Comparison of ENCODE assay signal across 28 mouse cellular contexts in genomic region chr8:86730303-86730702, GRCm38 (mm10). TPM values are rescaled to one million over a fixed set of nuclear protein-coding genes. Genes with fewer than 3 reads are reported as not detected.
DNase-seq lines count a peak whose midpoint lies in the region; ATAC-seq and TF ChIP-seq lines count a peak whose summit lies in the region.
"Had no signal": no experiment of that assay in that cellular context is flagged by ENCODE, and none has a peak within 500 bp of the region (broad histone marks: within the 10 kb centered on the region; RNA-seq: fewer than 3 reads in every experiment).

No protein-coding gene starts in this region.

- DNase-seq in cerebellum, adult 2 months = no peak
- DNase-seq in cerebellum, adult 8-10 months = no peak
- DNase-seq in forebrain, embryonic 14.5 days (ENCODE audit: low spot score) = no peak
- no peak for DNase-seq in layer of hippocampus, adult 2 months (ENCODE audit: low spot score in 2 of 2)
- no peak for DNase-seq in layer of hippocampus, adult 18-20 months (ENCODE audit: low spot score in 2 of 2)
- peak; percentile 61 for DNase-seq in 3T3-L1 (ENCODE audit: low read depth, low spot score)
- DNase-seq in midbrain, embryonic 14.5 days = no peak
- DNase-seq: adrenal gland, postnatal 10 days; cerebellum, adult 11 months; embryo, embryonic 11 days; kidney, adult 8-10 months; liver; lung, adult 2 months; lung, postnatal 10 days; spleen, adult 18-20 months; thymus, adult 2 months; thymus, postnatal 36 days had no signal

- H3K9ac ChIP-seq in forebrain, embryonic 15.5 days (replicated peaks) = no peak overlapping the region
- H3K9ac ChIP-seq in forebrain, embryonic 14.5 days (ENCODE audit: low read length) = no peak overlapping the region
- no peak overlapping the region for H3K9ac ChIP-seq in midbrain, embryonic 14.5 days (replicated peaks; ENCODE audit: low read length)
- H3K9ac ChIP-seq: embryonic facial prominence, embryonic 12.5 days; hindbrain, embryonic 12.5 days; intestine, embryonic 15.5 days; liver, embryonic 14.5 days; midbrain, embryonic 13.5 days had no signal

- no peak overlapping the region for H3K4me3 ChIP-seq in cerebellum, adult 2 months (replicated peaks; ENCODE audit: insufficient read depth, low read depth, low read length)
- H3K4me3 ChIP-seq in forebrain, embryonic 15.5 days = no peak overlapping the region
- no peak overlapping the region for H3K4me3 ChIP-seq in forebrain, embryonic 14.5 days (ENCODE audit: low read depth, low read length)
- H3K4me3 ChIP-seq in layer of hippocampus, adult 2 months = no peak overlapping the region
- H3K4me3 ChIP-seq in midbrain, embryonic 14.5 days (replicated peaks; ENCODE audit: low read depth, low read length) = no peak overlapping the region
- H3K4me3 ChIP-seq: embryonic facial prominence, embryonic 12.5 days; hindbrain, embryonic 12.5 days; intestine, embryonic 15.5 days; midbrain, embryonic 13.5 days had no signal

- 17% methylated on average over 3 of the region's 3 CpGs for WGBS in cerebellum, adult 2 months
- 43% methylated on average over 3 of the region's 3 CpGs for WGBS in forebrain, embryonic 15.5 days
- 52% methylated on average over 3 of the region's 3 CpGs for WGBS in forebrain, embryonic 14.5 days
- 73% methylated on average over 3 of the region's 3 CpGs for WGBS in midbrain, embryonic 14.5 days

- ATAC-seq in forebrain, embryonic 15.5 days (replicated peaks) = no peak
- no peak for ATAC-seq in forebrain, embryonic 14.5 days
- no peak for ATAC-seq in midbrain, embryonic 14.5 days (ENCODE audit: low FRiP score, low TSS enrichment)
- ATAC-seq: hindbrain, postnatal 0 days; intestine, embryonic 15.5 days; midbrain, embryonic 13.5 days had no signal

- TF ChIP-seq CTCF in cerebellum, adult 2 months (IDR thresholded peaks at IDR 0.05; ENCODE audit: borderline replicate concordance, insufficient read depth, low read depth, low read length) = no peak
- TF ChIP-seq CTCF in layer of hippocampus, adult 2 months (conservative IDR thresholded peaks at IDR 0.05) = no peak

- TF ChIP-seq POLR2A in cerebellum, adult 2 months (IDR thresholded peaks at IDR 0.05; ENCODE audit: borderline replicate concordance, insufficient read depth, low read length) = no peak

- H3K4me1 ChIP-seq in cerebellum, adult 2 months (ENCODE audit: control insufficient read depth, insufficient read depth, low read length) = peaks cover 12% of the 10 kb centered on the region
- peaks cover 44% of the 10 kb centered on the region for H3K4me1 ChIP-seq in forebrain, embryonic 15.5 days
- H3K4me1 ChIP-seq in forebrain, embryonic 14.5 days (ENCODE audit: control insufficient read depth, insufficient read depth, low read length) = peaks cover 10% of the 10 kb centered on the region; the same call in 1 of the 2 replicates
- peaks cover 4% of the 10 kb centered on the region; the same call in 1 of the 2 replicates for H3K4me1 ChIP-seq in midbrain, embryonic 14.5 days (ENCODE audit: control insufficient read depth, insufficient read depth, low read length)

- no peaks in the 10 kb centered on the region for H3K9me3 ChIP-seq in forebrain, embryonic 15.5 days
- no peaks in the 10 kb centered on the region for H3K9me3 ChIP-seq in forebrain, embryonic 14.5 days (replicated peaks; ENCODE audit: control insufficient read depth, low read length)
- no peaks in the 10 kb centered on the region for H3K9me3 ChIP-seq in midbrain, embryonic 14.5 days (ENCODE audit: control insufficient read depth, low read length)
- H3K9me3 ChIP-seq: embryonic facial prominence, embryonic 12.5 days; G1E; hindbrain, embryonic 12.5 days; intestine, embryonic 15.5 days; midbrain, embryonic 13.5 days had no signal

- H3K27me3 ChIP-seq in cerebellum, adult 2 months (ENCODE audit: control insufficient read depth, insufficient read depth, low read length) = no peaks in the 10 kb centered on the region
- H3K27me3 ChIP-seq in forebrain, embryonic 15.5 days = no peaks in the 10 kb centered on the region
- H3K27me3 ChIP-seq in forebrain, embryonic 14.5 days (replicated peaks; ENCODE audit: control insufficient read depth, insufficient read depth, low read length) = no peaks in the 10 kb centered on the region
- no peaks in the 10 kb centered on the region for H3K27me3 ChIP-seq in midbrain, embryonic 14.5 days (ENCODE audit: control insufficient read depth, insufficient read depth, low read length)
- H3K27me3 ChIP-seq: embryonic facial prominence, embryonic 12.5 days; hindbrain, embryonic 12.5 days; intestine, embryonic 15.5 days; midbrain, embryonic 13.5 days had no signal

- 0 out of 2 replicates have a peak overlapping the region, but pooled peaks have one; percentile 24 for H3K27ac ChIP-seq in cerebellum, adult 2 months (ENCODE audit: insufficient read depth, low read length)
- H3K27ac ChIP-seq in forebrain, embryonic 15.5 days (replicated peaks) = peak overlapping the region; percentile 41; the same call in 1 of the 2 replicates
- H3K27ac ChIP-seq in forebrain, embryonic 14.5 days (ENCODE audit: low read depth, low read length) = no peak overlapping the region
- peak overlapping the region; percentile 79 for H3K27ac ChIP-seq in layer of hippocampus, adult 2 months
- no peak overlapping the region for H3K27ac ChIP-seq in midbrain, embryonic 14.5 days (replicated peaks; ENCODE audit: low read depth, low read length)
- H3K27ac ChIP-seq: embryonic facial prominence, embryonic 12.5 days; hindbrain, embryonic 12.5 days; hindbrain, postnatal 0 days; intestine, embryonic 15.5 days; kidney, postnatal 0 days; liver, embryonic 14.5 days; macrophage; midbrain, embryonic 13.5 days had no signal

- H3K4me2 ChIP-seq in forebrain, embryonic 15.5 days (replicated peaks) = no peak overlapping the region
- no peak overlapping the region for H3K4me2 ChIP-seq in forebrain, embryonic 14.5 days (ENCODE audit: low read length)
- H3K4me2 ChIP-seq in midbrain, embryonic 14.5 days (ENCODE audit: low read length) = no peak overlapping the region
- H3K4me2 ChIP-seq: embryonic facial prominence, embryonic 12.5 days; hindbrain, embryonic 12.5 days; intestine, embryonic 15.5 days; midbrain, embryonic 13.5 days had no signal

- 0 out of 2 replicates have a peak, but pooled peaks cover under 1% of the 10 kb centered on the region for H3K36me3 ChIP-seq in forebrain, embryonic 15.5 days
- peaks cover 9% of the 10 kb centered on the region; the same call in 1 of the 2 replicates for H3K36me3 ChIP-seq in forebrain, embryonic 14.5 days (ENCODE audit: control insufficient read depth, insufficient read depth, low read length)
- peaks cover 6% of the 10 kb centered on the region for H3K36me3 ChIP-seq in midbrain, embryonic 14.5 days (ENCODE audit: control insufficient read depth, insufficient read depth, low read length)
- H3K36me3 ChIP-seq: intestine, embryonic 15.5 days had no signal

RNA-seq across cellular contexts. Expression of gene Gm10638, which starts 15.2 kb away (rescaled TPM):
- 1.8 and 2.1 TPM in 2 replicates for polyA plus RNA-seq in cerebellum, adult 2 months (2012; rRNA removed)
- 8.7 and 12.0 TPM in 2 replicates for polyA plus RNA-seq in forebrain, embryonic 15.5 days (2015; fragmentation: Nextera tagmentation; extraction: Ambion mirVana)
- polyA plus RNA-seq in forebrain, embryonic 14.5 days (2014; fragmentation: Nextera tagmentation; extraction: Ambion mirVana) = 5.8 and 6.0 TPM in 2 replicates
- total RNA-seq in layer of hippocampus, adult 2 months (2021) = 1 to 10 TPM; 2.5 to 3.2 TPM
- 1 to 10 TPM; 2.6 to 3.6 TPM for total RNA-seq in layer of hippocampus, adult 18-20 months (2021)
- 5.7 and 7.0 TPM in 2 replicates for polyA plus RNA-seq in midbrain, embryonic 14.5 days (2014; fragmentation: Nextera tagmentation; extraction: Ambion mirVana)
- total RNA-seq: hindbrain, postnatal 0 days; monocyte, adult 5-6 weeks had no signal
- polyA plus RNA-seq: macrophage had no signal

RNA-seq across cellular contexts. Expression of gene Siah1a, which starts 15.4 kb away (rescaled TPM):
- 36.0 and 37.2 TPM in 2 replicates for polyA plus RNA-seq in cerebellum, adult 2 months (2012; rRNA removed)
- 108 and 112 TPM in 2 replicates for polyA plus RNA-seq in forebrain, embryonic 15.5 days (2015; fragmentation: Nextera tagmentation; extraction: Ambion mirVana)
- polyA plus RNA-seq in forebrain, embryonic 14.5 days (2014; fragmentation: Nextera tagmentation; extraction: Ambion mirVana) = 104 and 111 TPM in 2 replicates
- 10 to 100 TPM; 31.8 to 35.8 TPM for total RNA-seq in layer of hippocampus, adult 2 months (2021)
- 10 to 100 TPM; 29.1 to 29.2 TPM for total RNA-seq in layer of hippocampus, adult 18-20 months (2021)
- 105 and 107 TPM in 2 replicates for polyA plus RNA-seq in midbrain, embryonic 14.5 days (2014; fragmentation: Nextera tagmentation; extraction: Ambion mirVana)

Comparison
In these comparisons a context has a peak if more than half of its experiments do, and no peak if none do; other contexts are left out.
1. H3K27ac ChIP-seq: peak in cerebellum, adult 2 months (single experiment), forebrain, embryonic 15.5 days (single experiment) and layer of hippocampus, adult 2 months (single experiment); none in forebrain, embryonic 14.5 days (single experiment) and midbrain, embryonic 14.5 days (single experiment).